ENCODE assay signal across 8 mouse cellular contexts in genomic region chr19:11965023-11965942, GRCm38 (mm10). TPM values are rescaled to one million over a fixed set of nuclear protein-coding genes. Genes with fewer than 3 reads are reported as not detected.
A peak's percentile ranks its signal among the peaks of the same experiment; 100 is the strongest.
DNase-seq lines count a peak whose midpoint lies in the region; ATAC-seq and TF ChIP-seq lines count a peak whose summit lies in the region.

Osbp (plus strand) TSS chr19:11965941.

- ATAC-seq in forebrain, embryonic 11.5 days (replicated peaks; ENCODE audit: low FRiP score): peak; percentile 98
- ATAC-seq in heart, embryonic 16.5 days (replicated peaks; ENCODE audit: extremely low read depth, insufficient read depth, low FRiP score): peak; percentile 95
- peak; percentile 93 for ATAC-seq in liver, embryonic 15.5 days (ENCODE audit: insufficient read depth)
- ATAC-seq in neural tube, embryonic 12.5 days (ENCODE audit: low FRiP score, low read depth): peak; percentile 97

- H3K9ac ChIP-seq in CH12.LX (ENCODE audit: insufficient read depth, low read depth): peak within 1 kb of the TSS; percentile 93
- H3K9ac ChIP-seq in forebrain, embryonic 11.5 days (ENCODE audit: low read length): peak within 1 kb of the TSS; percentile 78
- peak within 1 kb of the TSS; percentile 92 for H3K9ac ChIP-seq in heart, embryonic 16.5 days (ENCODE audit: low read length)
- peak within 1 kb of the TSS; percentile 77 for H3K9ac ChIP-seq in liver, embryonic 15.5 days
- peak within 1 kb of the TSS; percentile 73 for H3K9ac ChIP-seq in neural tube, embryonic 12.5 days

- no peaks in the 10 kb centered on the region for H3K9me3 ChIP-seq in CH12.LX (replicated peaks; ENCODE audit: low read length)
- no peaks in the 10 kb centered on the region; the same call in 1 of the 2 replicates for H3K9me3 ChIP-seq in forebrain, embryonic 11.5 days (ENCODE audit: control insufficient read depth, low read length)
- no peaks in the 10 kb centered on the region; the same call in 1 of the 2 replicates for H3K9me3 ChIP-seq in heart, embryonic 16.5 days (replicated peaks; ENCODE audit: control insufficient read depth, low read length)
- no peaks in the 10 kb centered on the region for H3K9me3 ChIP-seq in liver, embryonic 15.5 days (replicated peaks)
- H3K9me3 ChIP-seq in neural tube, embryonic 12.5 days: no peaks in the 10 kb centered on the region

- H3K4me2 ChIP-seq in CH12.LX (ENCODE audit: insufficient read depth, low read depth, poor library complexity, severe bottlenecking): peak within 1 kb of the TSS; percentile 99
- peak within 1 kb of the TSS; percentile 90 for H3K4me2 ChIP-seq in forebrain, embryonic 11.5 days (ENCODE audit: low read depth, low read length, severe bottlenecking)
- H3K4me2 ChIP-seq in heart, embryonic 16.5 days (ENCODE audit: low read depth, low read length): peak within 1 kb of the TSS; percentile 86
- peak within 1 kb of the TSS; percentile 91 for H3K4me2 ChIP-seq in liver, embryonic 15.5 days
- peak within 1 kb of the TSS; percentile 88 for H3K4me2 ChIP-seq in neural tube, embryonic 12.5 days (replicated peaks)

- TF ChIP-seq POLR2A in CH12.LX (IDR thresholded peaks at IDR 0.05; ENCODE audit: low read depth, low read length): peak; percentile 90

- H3K79me2 ChIP-seq in CH12.LX (replicated peaks; ENCODE audit: control insufficient read depth, extremely low read depth, insufficient read depth, poor library complexity, severe bottlenecking): peaks cover 29% of the 10 kb centered on the region

- H3K27me3 ChIP-seq in CH12.LX (replicated peaks): no peaks in the 10 kb centered on the region
- no peaks in the 10 kb centered on the region for H3K27me3 ChIP-seq in forebrain, embryonic 11.5 days (ENCODE audit: control insufficient read depth, insufficient read depth, low read length)
- H3K27me3 ChIP-seq in heart, embryonic 16.5 days (ENCODE audit: control insufficient read depth, insufficient read depth, low read length): no peaks in the 10 kb centered on the region
- H3K27me3 ChIP-seq in liver, embryonic 15.5 days: 0 out of 2 replicates have a peak, but pooled peaks cover 5% of the 10 kb centered on the region
- H3K27me3 ChIP-seq in neural tube, embryonic 12.5 days (replicated peaks): no peaks in the 10 kb centered on the region

- dilution Hi-C loops in CH12.LX (cut with MboI; ENCODE audit: extremely low pct_ligation_motif_present, extremely low pct_unique_long_range_greater_than_20kb, low sequenced_read_pairs): no loop called here

- under 1% methylated on average over 52 of the region's 59 CpGs for WGBS in forebrain, embryonic 11.5 days
- 0% methylated on average over 47 of the region's 59 CpGs for WGBS in heart, embryonic 16.5 days
- under 1% methylated on average over 59 of the region's 59 CpGs for WGBS in liver, embryonic 15.5 days (ENCODE audit: insufficient replicate concordance)
- WGBS in neural tube, embryonic 12.5 days: under 1% methylated on average over 58 of the region's 59 CpGs

- no peak for TF ChIP-seq EP300 in CH12.LX (IDR thresholded peaks at IDR 0.05; ENCODE audit: low read length)

- H3K4me3 ChIP-seq in CH12.LX (replicated peaks in 1 of 3; ENCODE audit: low read depth in 2 of 3, low read length in 2 of 3, poor library complexity in 1 of 3): peak within 1 kb of the TSS; percentile 61 to 99 (median 69)
- H3K4me3 ChIP-seq in forebrain, embryonic 11.5 days (ENCODE audit: low read depth, low read length): peak within 1 kb of the TSS; percentile 96
- H3K4me3 ChIP-seq in heart, embryonic 16.5 days (ENCODE audit: low read length): peak within 1 kb of the TSS; percentile 93
- H3K4me3 ChIP-seq in liver, embryonic 15.5 days (replicated peaks): peak within 1 kb of the TSS; percentile 78
- H3K4me3 ChIP-seq in neural tube, embryonic 12.5 days: peak within 1 kb of the TSS; percentile 82

- peaks cover 4 to 19% of the 10 kb centered on the region in 2 experiments for H3K36me3 ChIP-seq in CH12.LX (replicated peaks in 1 of 2; ENCODE audit: control insufficient read depth in 1 of 2, insufficient read depth in 1 of 2, low read length in 1 of 2)
- H3K36me3 ChIP-seq in forebrain, embryonic 11.5 days (ENCODE audit: control insufficient read depth, insufficient read depth, low read length): no peaks in the 10 kb centered on the region
- H3K36me3 ChIP-seq in heart, embryonic 16.5 days (ENCODE audit: control insufficient read depth, insufficient read depth): no peaks in the 10 kb centered on the region
- peaks cover 15% of the 10 kb centered on the region for H3K36me3 ChIP-seq in liver, embryonic 15.5 days (replicated peaks)
- no peaks in the 10 kb centered on the region for H3K36me3 ChIP-seq in neural tube, embryonic 12.5 days

- peaks cover 14 to 35% of the 10 kb centered on the region in 2 experiments for H3K4me1 ChIP-seq in CH12.LX (ENCODE audit: control insufficient read depth in 1 of 2, insufficient read depth in 2 of 2)
- no peaks in the 10 kb centered on the region; the same call in 1 of the 2 replicates for H3K4me1 ChIP-seq in forebrain, embryonic 11.5 days (replicated peaks; ENCODE audit: control insufficient read depth, insufficient read depth, low read length)
- H3K4me1 ChIP-seq in heart, embryonic 16.5 days (ENCODE audit: control insufficient read depth, insufficient read depth, low read length): peaks cover 15% of the 10 kb centered on the region
- H3K4me1 ChIP-seq in liver, embryonic 15.5 days (replicated peaks): peaks cover 31% of the 10 kb centered on the region
- peaks cover 11% of the 10 kb centered on the region for H3K4me1 ChIP-seq in neural tube, embryonic 12.5 days

- in situ Hi-C loops in CH12.LX (cut with MboI; ENCODE audit: low pct_ligation_motif_present, low pct_unique_long_range_greater_than_20kb, low sequenced_read_pairs): loop anchor here (25.0 kb wide), 1 partner anchor 353 kb away; the partner anchor contains the start of genes Ms4a2 and Ms4a6d

- peak within 1 kb of the TSS; percentile 34 for H3K27ac ChIP-seq in CH12.LX (ENCODE audit: insufficient read depth, low read depth)
- peak within 1 kb of the TSS; percentile 59 for H3K27ac ChIP-seq in forebrain, embryonic 11.5 days (ENCODE audit: low read depth, low read length)
- H3K27ac ChIP-seq in heart, embryonic 16.5 days (ENCODE audit: low read length): peak within 1 kb of the TSS; percentile 88
- peak within 1 kb of the TSS; percentile 89 for H3K27ac ChIP-seq in liver, embryonic 15.5 days (replicated peaks)
- H3K27ac ChIP-seq in neural tube, embryonic 12.5 days: peak within 1 kb of the TSS; percentile 47; the same call in 1 of the 2 replicates

- peak; percentile 99 for DNase-seq in CH12.LX (ENCODE audit: extremely low read depth)
- DNase-seq in c-Kit-positive CD71-positive TER-119-negative erythroid progenitor cells, embryonic 14.5 days (ENCODE audit: low read depth): peak; percentile 100
- DNase-seq in forebrain, embryonic 11.5 days (ENCODE audit: low spot score): peak; percentile 97
- DNase-seq in kidney, postnatal 36 days: peak; percentile 98 to 100
- DNase-seq in telencephalon, adult 2 months (ENCODE audit: low read depth, low spot score): peak; percentile 100

- no peak for TF ChIP-seq CTCF in CH12.LX (conservative IDR thresholded peaks at IDR 0.05 in 1 of 2, IDR thresholded peaks at IDR 0.05 in 1 of 2; ENCODE audit: low read depth in 2 of 2, low read length in 2 of 2)

- no peak for TF ChIP-seq RAD21 in CH12.LX (IDR thresholded peaks at IDR 0.05; ENCODE audit: low read depth, low read length)

TF ChIP-seq in CH12.LX, 34 proteins besides CTCF, POLR2A, EP300 and RAD21 (continues in another document):
- no peak for TF ChIP-seq ZNF384 (IDR thresholded peaks at IDR 0.05; ENCODE audit: low read depth, low read length)
- TF ChIP-seq MAFK (IDR thresholded peaks at IDR 0.05; ENCODE audit: insufficient replicate concordance, low read length): no peak
- peak; percentile 60; the same call in 1 of the 2 replicates for TF ChIP-seq KAT2A (IDR thresholded peaks at IDR 0.05; ENCODE audit: insufficient replicate concordance, low read length)
- no peak for TF ChIP-seq JUN (IDR thresholded peaks at IDR 0.05; ENCODE audit: insufficient read depth, low read depth, low read length)
- TF ChIP-seq GABPA (IDR thresholded peaks at IDR 0.05; ENCODE audit: insufficient replicate concordance, low read depth, low read length): no peak
- peak; percentile 92 for TF ChIP-seq NELFE (IDR thresholded peaks at IDR 0.05; ENCODE audit: low read depth, low read length)
- TF ChIP-seq MEF2A (IDR thresholded peaks at IDR 0.05; ENCODE audit: borderline replicate concordance, low read depth, low read length): peak; percentile 41; the same call in 1 of the 2 replicates
- TF ChIP-seq MXI1 (IDR thresholded peaks at IDR 0.05; ENCODE audit: low read depth, low read length): peak; percentile 39; the same call in 1 of the 2 replicates
- peak; percentile 58; the same call in 1 of the 2 replicates for TF ChIP-seq MAX (IDR thresholded peaks at IDR 0.05; ENCODE audit: low read length)
- 0 out of 2 replicates have a peak, but pooled peaks have one; percentile 63 for TF ChIP-seq MYC (IDR thresholded peaks at IDR 0.05; ENCODE audit: low read depth, low read length)
- TF ChIP-seq IRF4 (IDR thresholded peaks at IDR 0.05; ENCODE audit: low read depth, low read length): 0 out of 2 replicates have a peak, but pooled peaks have one; percentile 41
- TF ChIP-seq USF2 (conservative IDR thresholded peaks at IDR 0.05; ENCODE audit: low read depth, low read length): peak; percentile 50
- peak; percentile 97 for TF ChIP-seq CHD2 (IDR thresholded peaks at IDR 0.05; ENCODE audit: low read length)
- peak; percentile 97 for TF ChIP-seq TBP (conservative IDR thresholded peaks at IDR 0.05; ENCODE audit: low read depth, low read length)
- TF ChIP-seq ZC3H11A (IDR thresholded peaks at IDR 0.05; ENCODE audit: low read depth, low read length): no peak
- peak; percentile 83 for TF ChIP-seq HCFC1 (IDR thresholded peaks at IDR 0.05; ENCODE audit: low read depth, low read length)
- no peak for TF ChIP-seq PAX5 (IDR thresholded peaks at IDR 0.05; ENCODE audit: low read length)
- TF ChIP-seq ZKSCAN1 (IDR thresholded peaks at IDR 0.05; ENCODE audit: borderline replicate concordance, low read depth, low read length): no peak
- peak; percentile 44; the same call in 1 of the 2 replicates for TF ChIP-seq MAZ (IDR thresholded peaks at IDR 0.05; ENCODE audit: low read depth, low read length)
- TF ChIP-seq TCF12 (IDR thresholded peaks at IDR 0.05; ENCODE audit: low read depth, low read length): peak; percentile 65
- peak; percentile 11; the same call in 1 of the 2 replicates for TF ChIP-seq NRF1 (IDR thresholded peaks at IDR 0.05; ENCODE audit: low read depth, low read length)

RNA-seq across cellular contexts. Expression of gene Osbp, which starts in this region (rescaled TPM):
- total RNA-seq in CH12.LX (2012; rRNA removed): 17.7 and 20.6 TPM in 2 replicates
- total RNA-seq in CH12.LX (2014; rRNA removed): 21.1 and 21.4 TPM in 2 replicates
- 24.7 and 25.0 TPM in 2 replicates for polyA plus RNA-seq in CH12.LX (2012; ENCODE audit: insufficient read length, low read depth)
- 6.1 and 6.6 TPM in 2 replicates for polyA plus RNA-seq in forebrain, embryonic 11.5 days (2014; fragmentation: Nextera tagmentation; extraction: Ambion mirVana)
- 4.4 TPM in 2 replicates for polyA plus RNA-seq in heart, embryonic 16.5 days (2015; fragmentation: Nextera tagmentation; extraction: Ambion mirVana)
- polyA plus RNA-seq in liver, embryonic 15.5 days (2015; fragmentation: Nextera tagmentation; extraction: Ambion mirVana): 1.9 and 2.0 TPM in 2 replicates
- 5.1 TPM in 2 replicates for polyA plus RNA-seq in neural tube, embryonic 12.5 days (2016; fragmentation: Nextera tagmentation; extraction: Ambion mirVana)

Comparison
In these comparisons a context has a peak if more than half of its experiments do, and no peak if none do; other contexts are left out.
1. Peak in every context shown above with its lines: DNase-seq, ATAC-seq, H3K4me3 ChIP-seq and H3K27ac ChIP-seq.
2. H3K27ac ChIP-seq: peak in every context shown above with its lines; median percentile 89 in liver, embryonic 15.5 days; 88 in heart, embryonic 16.5 days; 59 in forebrain, embryonic 11.5 days; 47 in neural tube, embryonic 12.5 days; 34 in CH12.LX.